Mouse (Mus musculus) testis, adult 2 months (tissue): Measurements from ENCODE around the gene Rab5c. TPM values are rescaled to one million over a fixed set of nuclear protein-coding genes. Genes with fewer than 3 reads are reported as not detected.
A peak's percentile ranks its signal among the peaks of the same experiment; 100 is the strongest.

ENCODE experiments used
- H3K27ac ChIP-seq: fragments of 200-500 bp; 2 replicates; pipeline ENCODE4 v1.5.1; 2012; ENCODE audit warnings: low read depth, low read length; ENCODE audit not compliant: control insufficient read depth, insufficient read depth
- H3K27me3 ChIP-seq: fragments of 200-500 bp; 2 replicates; pipeline ENCODE4 v1.6.1; 2012; ENCODE audit warnings: mild to moderate bottlenecking, low read length, moderate library complexity; ENCODE audit not compliant: control insufficient read depth, insufficient read depth
- H3K36me3 ChIP-seq: fragments of 200-500 bp; 2 replicates; pipeline ENCODE4 v1.6.1; 2012; ENCODE audit warnings: mild to moderate bottlenecking, low read length; ENCODE audit not compliant: control insufficient read depth, insufficient read depth
- H3K4me1 ChIP-seq: fragments of 200-500 bp; 2 replicates; pipeline ENCODE4 v1.6.1; 2012; ENCODE audit warnings: low read length; ENCODE audit not compliant: control insufficient read depth, insufficient read depth
- H3K4me3 ChIP-seq: fragments of 200-500 bp; 2 replicates; pipeline ENCODE4 v1.5.1; 2012; ENCODE audit warnings: low read depth, mild to moderate bottlenecking, low read length, moderate library complexity, mixed read lengths; ENCODE audit not compliant: control insufficient read depth
- CTCF ChIP-seq: fragments of 200-500 bp; IDR thresholded peaks from 2 replicates; pipeline ENCODE4 v1.5.1; 2012; ENCODE audit warnings: low read depth, mild to moderate bottlenecking, inconsistent platforms, low read length, moderate library complexity; ENCODE audit not compliant: control insufficient read depth, insufficient read depth, insufficient replicate concordance
- POLR2A ChIP-seq: fragments of 200-500 bp; IDR thresholded peaks from 2 replicates; pipeline ENCODE4 v1.6.1; 2012; ENCODE audit warnings: low read depth, mild to moderate bottlenecking, inconsistent platforms, low read length, moderate library complexity; ENCODE audit not compliant: control insufficient read depth
- polyA plus RNA-seq: library from polyadenylated mRNA; depleted of rRNA; stranded (reverse); fragments of >200 nt; gene quantifications from 2 replicates; pipeline ENCODE4 v1.2.3, GENCODE M21; 2012

Rab5c gene
- polyA plus RNA-seq, 1 experiment = 90.7 TPM

DNA sequence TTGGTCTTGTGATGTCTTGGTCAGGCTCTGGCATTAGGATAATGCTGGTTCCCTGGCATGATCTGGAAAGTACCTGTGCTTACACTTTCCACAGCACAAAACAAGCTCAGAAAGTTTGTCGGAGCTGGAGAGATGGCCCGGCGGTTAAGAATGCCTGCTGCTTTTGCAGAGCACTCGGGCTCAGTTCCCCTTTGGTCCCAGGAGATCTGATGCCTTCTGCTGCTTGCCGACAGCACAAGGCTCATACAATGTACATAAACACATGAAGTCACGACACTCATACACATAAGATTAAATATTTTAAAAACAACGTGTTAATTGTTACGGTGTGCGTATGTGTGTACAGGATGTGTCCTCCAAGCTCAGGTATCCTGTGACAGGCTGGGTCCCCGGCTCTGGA is 37.9 kb upstream of the Rab5c start:
- Histone ChIP-seq H3K27ac (no peak overlapping the region), H3K4me3 (no peak overlapping the region), H3K36me3 (no peaks in the 10 kb centered on the region), H3K4me1 (peaks cover 1% of the 10 kb centered on the region), H3K27me3 (no peaks in the 10 kb centered on the region)
- TF ChIP-seq POLR2A (no peak), CTCF (no peak)

DNA sequence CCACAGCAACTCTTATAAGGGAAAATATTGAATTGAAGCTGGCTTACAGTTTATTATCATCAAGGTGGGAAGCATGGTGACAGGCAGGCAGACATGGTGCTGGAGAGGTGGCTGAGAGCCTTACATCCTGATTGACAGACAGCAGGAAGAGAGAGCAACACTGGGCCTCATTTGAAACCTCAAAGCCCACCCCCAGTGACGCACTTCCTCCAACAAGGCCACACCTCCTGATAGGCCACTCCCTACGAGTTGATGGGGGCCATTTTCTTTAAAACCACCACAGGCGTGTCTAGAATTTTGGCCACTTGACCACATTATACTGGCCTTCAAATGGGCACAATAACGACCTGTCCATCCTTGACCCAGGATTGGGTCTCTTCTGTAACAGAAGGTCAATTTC is 36.2 kb upstream of the Rab5c start:
- no peaks in the 10 kb centered on the region for H3K36me3 ChIP-seq
- H3K27me3 ChIP-seq = no peaks in the 10 kb centered on the region
- peaks cover 5% of the 10 kb centered on the region for H3K4me1 ChIP-seq
- TF ChIP-seq CTCF = no peak
- TF ChIP-seq POLR2A = no peak
- no peak overlapping the region for H3K4me3 ChIP-seq
- no peak overlapping the region for H3K27ac ChIP-seq

DNA sequence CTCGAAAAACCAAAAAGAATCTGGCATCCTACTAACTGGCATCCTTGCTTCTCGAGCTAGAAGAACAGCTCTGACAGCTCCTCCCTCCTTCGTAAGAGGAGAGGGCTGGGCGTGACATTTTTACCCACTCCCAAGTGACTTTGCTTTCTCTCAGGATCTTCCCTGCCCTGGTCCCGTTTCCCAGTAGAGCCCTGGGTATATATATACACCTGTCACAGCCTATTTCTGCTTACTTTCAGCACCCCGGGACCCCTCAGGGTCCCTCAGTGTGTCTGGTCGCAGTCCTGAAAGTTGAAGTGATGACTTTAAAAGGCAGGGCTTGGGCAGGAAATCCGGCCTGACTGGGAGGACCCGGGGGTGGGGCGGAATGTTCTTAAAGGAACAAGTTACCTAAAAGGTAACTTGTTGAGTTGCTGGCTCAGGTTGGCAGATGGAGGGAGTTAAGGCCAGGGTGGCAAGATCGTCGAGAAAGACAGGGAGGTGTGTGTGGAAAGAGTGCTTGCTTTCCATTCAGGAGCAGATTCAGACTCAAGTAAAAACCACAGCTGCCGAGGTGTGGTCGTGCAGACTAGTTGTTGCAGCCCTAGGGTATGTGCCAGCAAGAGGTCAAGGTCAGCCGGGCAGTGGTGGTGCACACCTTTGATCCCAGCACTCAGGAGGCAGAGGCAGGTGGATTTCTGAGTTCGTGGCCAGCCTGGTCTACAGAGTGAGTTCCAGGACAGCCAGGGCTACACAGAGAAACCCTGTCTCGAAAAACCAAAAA is 32.8 kb upstream of the Rab5c start, which contains the start of gene Ghdc:
Gene Ghdc (minus strand): TSS at position 312 of the 763 bp plus-strand sequence.
- Histone ChIP-seq H3K27ac (peak within 1 kb of the TSS; percentile 61; the same call in 1 of the 2 replicates), H3K4me1 (peaks cover 5% of the 10 kb centered on the region), H3K27me3 (no peaks in the 10 kb centered on the region), H3K4me3 (peak within 1 kb of the TSS; percentile 78), H3K36me3 (no peaks in the 10 kb centered on the region)
- TF ChIP-seq POLR2A = no peak
- no peak for TF ChIP-seq CTCF

DNA sequence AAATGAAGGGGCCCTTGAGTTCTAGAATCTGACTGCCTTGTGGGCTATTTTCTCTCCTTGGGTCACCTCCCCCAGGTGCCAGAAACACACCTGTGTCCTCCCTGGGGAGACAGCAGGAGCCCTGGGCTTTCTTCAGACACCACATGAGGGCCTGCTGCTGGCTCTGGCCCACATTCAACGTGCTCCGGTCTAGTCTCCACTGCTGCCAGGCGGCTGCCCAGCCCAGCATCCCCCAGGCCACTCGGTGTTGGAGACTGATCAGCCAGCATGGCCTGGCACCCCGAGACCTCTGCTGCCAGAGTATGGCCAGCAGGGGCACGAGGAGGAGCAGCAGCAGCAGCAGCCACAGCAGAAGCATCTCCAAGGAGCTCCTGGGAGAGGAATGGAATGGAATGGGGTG is 32.0 kb upstream of the Rab5c start:
- Histone ChIP-seq H3K4me1 (peaks cover 5% of the 10 kb centered on the region), H3K27ac (no peak overlapping the region), H3K36me3 (no peaks in the 10 kb centered on the region), H3K27me3 (no peaks in the 10 kb centered on the region), H3K4me3 (no peak overlapping the region)
- no peak for TF ChIP-seq POLR2A
- no peak for TF ChIP-seq CTCF

DNA sequence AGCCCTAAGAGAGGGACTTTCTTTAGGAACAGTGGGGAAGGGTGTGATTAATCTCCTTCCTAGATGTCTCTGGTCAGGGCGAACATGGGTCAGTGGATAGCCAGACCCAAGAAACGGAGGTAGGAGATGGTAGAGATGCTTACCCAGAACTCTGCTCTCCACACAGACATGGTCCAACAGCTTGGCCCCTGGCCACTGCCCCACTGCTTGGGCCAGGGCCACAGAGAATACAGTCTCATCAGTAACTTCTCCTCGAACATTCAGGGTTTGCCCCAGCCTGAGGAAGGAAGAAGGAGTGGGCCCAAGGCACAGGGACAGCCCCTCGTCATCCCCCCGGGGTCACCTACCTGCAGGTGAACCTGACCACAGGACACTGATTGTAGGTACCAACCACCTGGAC is 29.9 kb upstream of the Rab5c start:
- Histone ChIP-seq H3K4me3 (no peak overlapping the region), H3K27me3 (no peaks in the 10 kb centered on the region), H3K4me1 (peaks cover 5% of the 10 kb centered on the region), H3K36me3 (no peaks in the 10 kb centered on the region), H3K27ac (no peak overlapping the region)
- TF ChIP-seq CTCF = no peak
- TF ChIP-seq POLR2A = no peak

DNA sequence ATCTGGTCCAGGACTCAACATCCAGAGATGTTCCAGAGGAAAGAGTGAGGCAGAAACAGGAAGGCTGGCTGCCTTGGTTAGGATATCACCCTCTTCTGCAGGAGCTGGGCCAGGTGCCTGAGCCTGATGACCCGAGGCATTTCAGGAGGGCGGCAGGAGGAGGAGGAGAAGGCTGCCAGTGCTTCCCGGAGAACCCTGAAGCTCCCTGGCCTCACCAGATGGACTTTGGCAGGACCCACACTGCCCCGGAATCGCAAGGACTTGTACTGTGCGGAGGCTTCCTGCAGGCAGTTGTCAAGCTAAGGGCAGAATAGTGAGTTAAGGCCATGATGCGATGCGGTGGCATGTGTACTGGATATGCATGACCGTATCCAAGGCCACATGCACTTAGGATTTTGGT is 28.7 kb upstream of the Rab5c start:
- Histone ChIP-seq H3K36me3 (no peaks in the 10 kb centered on the region), H3K4me3 (no peak overlapping the region), H3K4me1 (peaks cover 10% of the 10 kb centered on the region), H3K27me3 (no peaks in the 10 kb centered on the region), H3K27ac (no peak overlapping the region)
- TF ChIP-seq POLR2A (no peak), CTCF (no peak)

DNA sequence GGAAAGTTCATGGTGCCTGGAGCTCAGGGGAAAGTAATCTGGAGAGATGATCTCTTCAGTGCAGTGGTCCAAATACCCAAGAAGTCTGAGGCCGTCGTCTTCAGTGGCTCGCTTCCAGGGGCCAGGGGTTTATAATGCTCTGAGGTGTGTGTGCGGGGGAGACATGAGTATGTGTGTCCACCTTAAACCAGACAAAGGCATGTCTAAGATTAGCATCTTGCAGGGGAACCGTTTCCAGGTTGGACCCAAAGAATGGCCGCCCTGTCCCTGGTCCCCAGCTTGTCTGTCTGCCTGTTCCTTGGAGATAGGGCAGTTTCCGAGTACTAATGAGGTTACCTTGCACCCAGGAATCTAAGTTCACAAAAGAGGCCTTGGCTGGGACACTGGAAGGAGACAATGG is 24.8 kb upstream of the Rab5c start, which contains the start of gene Hcrt:
Gene Hcrt (minus strand): TSS at position 101 of the 400 bp plus-strand sequence.
- H3K4me3 ChIP-seq = peak within 1 kb of the TSS; percentile 70
- no peak within 1 kb of the TSS for H3K27ac ChIP-seq
- peaks cover 21% of the 10 kb centered on the region for H3K4me1 ChIP-seq
- H3K27me3 ChIP-seq = no peaks in the 10 kb centered on the region; the same call in 1 of the 2 replicates
- H3K36me3 ChIP-seq = no peaks in the 10 kb centered on the region
- TF ChIP-seq POLR2A = no peak
- no peak for TF ChIP-seq CTCF
